Mouse (Mus musculus) CH12.LX (cell line): ENCODE results near the gene Ccr1l1. TPM values are rescaled to one million over a fixed set of nuclear protein-coding genes. Genes with fewer than 3 reads are reported as not detected.

ENCODE experiments used
- DNase-seq: peaks from one replicate; pipeline ENCODE4 v3.0.0-alpha.2; 2013; ENCODE audit errors: extremely low read depth
- H3K27ac ChIP-seq: 2 replicates; pipeline ENCODE4 v1.5.1; 2012; ENCODE audit warnings: low read depth, mild to moderate bottlenecking, control low read depth, moderate library complexity; ENCODE audit not compliant: insufficient read depth
- H3K27me3 ChIP-seq: replicated peaks from 2 replicates; pipeline ENCODE3; 2012; ENCODE audit warnings: inconsistent platforms
- H3K36me3 ChIP-seq, 2 experiments: replicated peaks in 1 of 2; 2 replicates each; pipeline versions ENCODE3 to v1.6.1; 2012; ENCODE audit warnings: inconsistent platforms in 1 of 2, low read length in 1 of 2, mild to moderate bottlenecking in 1 of 2, mixed read lengths in 1 of 2, moderate library complexity in 1 of 2; ENCODE audit not compliant: control insufficient read depth in 1 of 2, insufficient read depth in 1 of 2
- H3K4me1 ChIP-seq, 2 experiments: 2 replicates each; pipeline ENCODE4 v1.6.1; 2012; ENCODE audit warnings: inconsistent platforms in 1 of 2, moderate library complexity in 1 of 2; ENCODE audit not compliant: insufficient read depth in 2 of 2, control insufficient read depth in 1 of 2
- H3K4me2 ChIP-seq: 2 replicates; pipeline ENCODE4 v1.6.1; 2012; ENCODE audit warnings: low read depth, mild to moderate bottlenecking, control low read depth; ENCODE audit not compliant: poor library complexity, insufficient read depth, severe bottlenecking
- H3K4me3 ChIP-seq, 3 experiments: fragments of 150-350 bp in 1 of 3; sonication (generic) in 1 of 3; replicated peaks in 1 of 3; 2 replicates each; pipeline versions ENCODE3 to v1.5.1; 2011 to 2012; ENCODE audit warnings: low read depth in 2 of 3, low read length in 2 of 3, mild to moderate bottlenecking in 2 of 3, moderate library complexity in 2 of 3, control low read depth in 1 of 3, improper control_type of control experiment in 1 of 3, inconsistent platforms in 1 of 3, mixed read lengths in 1 of 3; ENCODE audit not compliant: poor library complexity in 1 of 3
- H3K79me2 ChIP-seq: replicated peaks from 2 replicates; pipeline ENCODE4 v1.6.1; 2012; ENCODE audit warnings: mild to moderate bottlenecking, moderate library complexity; ENCODE audit not compliant: control insufficient read depth, poor library complexity, insufficient read depth, severe bottlenecking; ENCODE audit errors: extremely low read depth
- H3K9ac ChIP-seq: 2 replicates; pipeline ENCODE4 v1.6.1; 2012; ENCODE audit warnings: low read depth, mild to moderate bottlenecking, control low read depth, moderate library complexity; ENCODE audit not compliant: insufficient read depth
- H3K9me3 ChIP-seq: replicated peaks from 2 replicates; pipeline ENCODE3; 2012; ENCODE audit warnings: low read length, inconsistent platforms, mixed read lengths
- CTCF ChIP-seq, 2 experiments: IDR thresholded peaks in 1 of 2; conservative IDR thresholded peaks in 1 of 2; 2 replicates each; pipeline ENCODE4 v1.5.1; 2011 to 2012; ENCODE audit warnings: low read depth in 2 of 2, low read length in 2 of 2, improper control_type of control experiment in 1 of 2, inconsistent platforms in 1 of 2, mild to moderate bottlenecking in 1 of 2, moderate library complexity in 1 of 2
- E2F4 ChIP-seq: IDR thresholded peaks from 2 replicates; pipeline ENCODE4 v1.6.1; 2011; ENCODE audit warnings: low read depth, low read length, improper control_type of control experiment; ENCODE audit not compliant: insufficient replicate concordance
- EP300 ChIP-seq: IDR thresholded peaks from 2 replicates; pipeline ENCODE4 v1.6.1; 2011; ENCODE audit warnings: low read length, improper control_type of control experiment
- ETS1 ChIP-seq: conservative IDR thresholded peaks from 2 replicates; pipeline ENCODE4 v1.6.1; 2012; ENCODE audit warnings: low read depth, mild to moderate bottlenecking, inconsistent platforms, low read length, improper control_type of control experiment, moderate library complexity
- GABPA ChIP-seq: IDR thresholded peaks from 2 replicates; pipeline ENCODE4 v1.6.1; 2012; ENCODE audit warnings: low read depth, low read length, improper control_type of control experiment, inconsistent platforms; ENCODE audit not compliant: insufficient replicate concordance
- HCFC1 ChIP-seq: IDR thresholded peaks from 2 replicates; pipeline ENCODE4 v1.6.1; 2012; ENCODE audit warnings: low read depth, mild to moderate bottlenecking, inconsistent platforms, low read length, improper control_type of control experiment
- IRF4 ChIP-seq: IDR thresholded peaks from 2 replicates; pipeline ENCODE4 v1.6.1; 2014; ENCODE audit warnings: low read depth, mild to moderate bottlenecking, inconsistent platforms, low read length, improper control_type of control experiment
- JUN ChIP-seq: IDR thresholded peaks from 2 replicates; pipeline ENCODE4 v1.6.1; 2011; ENCODE audit warnings: low read depth, mild to moderate bottlenecking, low read length, improper control_type of control experiment, moderate library complexity; ENCODE audit not compliant: insufficient read depth
- KAT2A ChIP-seq: IDR thresholded peaks from 2 replicates; pipeline ENCODE4 v1.6.1; 2012; ENCODE audit warnings: low read length, improper control_type of control experiment, inconsistent platforms; ENCODE audit not compliant: insufficient replicate concordance
- MAFK ChIP-seq: IDR thresholded peaks from 2 replicates; pipeline ENCODE4 v1.6.1; 2011; ENCODE audit warnings: low read length, improper control_type of control experiment; ENCODE audit not compliant: insufficient replicate concordance
- MAX ChIP-seq: IDR thresholded peaks from 2 replicates; pipeline ENCODE4 v1.6.1; 2011; ENCODE audit warnings: low read length, improper control_type of control experiment
- MEF2A ChIP-seq: IDR thresholded peaks from 2 replicates; pipeline ENCODE4 v1.6.1; 2014; ENCODE audit warnings: low read depth, mild to moderate bottlenecking, inconsistent platforms, low read length, improper control_type of control experiment, borderline replicate concordance
- MXI1 ChIP-seq: IDR thresholded peaks from 2 replicates; pipeline ENCODE4 v1.6.1; 2011; ENCODE audit warnings: mild to moderate bottlenecking, low read depth, low read length, improper control_type of control experiment
- MYC ChIP-seq: IDR thresholded peaks from 2 replicates; pipeline ENCODE4 v1.6.1; 2011; ENCODE audit warnings: low read depth, mild to moderate bottlenecking, improper control_type of control experiment, low read length
- NELFE ChIP-seq: IDR thresholded peaks from 2 replicates; pipeline ENCODE4 v1.6.1; 2011; ENCODE audit warnings: low read depth, low read length, improper control_type of control experiment
- NRF1 ChIP-seq: IDR thresholded peaks from 2 replicates; pipeline ENCODE4 v1.6.1; 2014; ENCODE audit warnings: low read depth, mild to moderate bottlenecking, inconsistent platforms, low read length, improper control_type of control experiment, moderate library complexity
- PAX5 ChIP-seq: IDR thresholded peaks from 2 replicates; pipeline ENCODE4 v1.6.1; 2012; ENCODE audit warnings: low read length, inconsistent platforms, mixed read lengths
- POLR2AphosphoS2 ChIP-seq: IDR thresholded peaks from 2 replicates; pipeline ENCODE4 v1.6.1; 2011; ENCODE audit warnings: low read depth, low read length, improper control_type of control experiment
- SMC3 ChIP-seq: IDR thresholded peaks from 2 replicates; pipeline ENCODE4 v1.6.1; 2011; ENCODE audit warnings: low read depth, low read length, improper control_type of control experiment
- TBP ChIP-seq: conservative IDR thresholded peaks from 2 replicates; pipeline ENCODE4 v1.6.1; 2011; ENCODE audit warnings: low read depth, low read length, improper control_type of control experiment
- TCF12 ChIP-seq: IDR thresholded peaks from 2 replicates; pipeline ENCODE4 v1.6.1; 2014; ENCODE audit warnings: low read depth, mild to moderate bottlenecking, inconsistent platforms, low read length, improper control_type of control experiment
- ZC3H11A ChIP-seq: IDR thresholded peaks from 2 replicates; pipeline ENCODE4 v1.6.1; 2012; ENCODE audit warnings: low read depth, mild to moderate bottlenecking, inconsistent platforms, low read length, improper control_type of control experiment
- ZKSCAN1 ChIP-seq: IDR thresholded peaks from 2 replicates; pipeline ENCODE4 v1.6.1; 2012; ENCODE audit warnings: low read depth, inconsistent platforms, low read length, improper control_type of control experiment, borderline replicate concordance
- ZNF384 ChIP-seq: IDR thresholded peaks from 2 replicates; pipeline ENCODE4 v1.6.1; 2012; ENCODE audit warnings: low read depth, low read length, improper control_type of control experiment, inconsistent platforms
- dilution Hi-C: fragments of 300-500 bp; cut with MboI; formaldehyde crosslinking; loops from 2 replicates; pipeline ENCODE4 v1.14.3; 2020; ENCODE audit warnings: low sequenced_read_pairs; ENCODE audit not compliant: extremely low pct_unique_long_range_greater_than_20kb, extremely low pct_ligation_motif_present
- in situ Hi-C: fragments of 300-500 bp; cut with MboI; formaldehyde crosslinking; loops from 3 replicates; pipeline ENCODE4 v1.14.3; 2019; ENCODE audit warnings: low sequenced_read_pairs, low pct_ligation_motif_present, low pct_unique_long_range_greater_than_20kb, mixed read lengths
- polyA plus RNA-seq: library from polyadenylated mRNA; unstranded; fragments of >175 nt; gene quantifications from 2 replicates; pipeline ENCODE4 v1.2.1, GENCODE M21; 2012; ENCODE audit warnings: low read depth; ENCODE audit not compliant: insufficient read length
- total RNA-seq, 2 experiments: library from RNA; depleted of rRNA; stranded (reverse); fragments of 300-350 nt in 1 of 2; fragments of >200 nt in 1 of 2; gene quantifications; 2 replicates each; pipeline ENCODE4 v1.2.3; 2012 to 2014

Ccr1l1 gene
- 0.08 and 0.25 TPM in 2 replicates for total RNA-seq (2012; rRNA removed)
- not detected in 2 replicates for total RNA-seq (2014; rRNA removed)
- polyA plus RNA-seq: not detected in 2 replicates

- Histone ChIP-seq H3K9me3 (no peaks in the 10 kb centered on the region), H3K9ac (no peak within 1 kb of the TSS), H3K36me3 (no peaks in the 10 kb centered on the region), H3K4me2 (no peak within 1 kb of the TSS), H3K79me2 (no peaks in the 10 kb centered on the region), H3K4me3 (no peak within 1 kb of the TSS), H3K4me1 (peaks cover 18 to 50% of the 10 kb centered on the region in 2 experiments), H3K27ac (no peak within 1 kb of the TSS), H3K27me3 (no peaks in the 10 kb centered on the region)
- no peak for DNase-seq
- TF ChIP-seq CTCF (conservative IDR thresholded peaks at IDR 0.05 in 1 of 2, IDR thresholded peaks at IDR 0.05 in 1 of 2; ENCODE audit: low read depth in 2 of 2, low read length in 2 of 2) (no peak), ETS1 (no peak), JUN (no peak), IRF4 (no peak), MAFK (no peak), MYC (no peak), PAX5 (no peak), ZC3H11A (no peak), EP300 (no peak), NRF1 (no peak), MEF2A (no peak), NELFE (no peak), MXI1 (no peak), GABPA (no peak), POLR2AphosphoS2 (no peak), ZKSCAN1 (no peak)
- dilution Hi-C loops: no loop called here
- in situ Hi-C loops: no loop called here
Measured at GRCm38 (mm10) chr9:123978308-123978707, at the start of gene Ccr1l1. Gene Ccr1l1 (minus strand): TSS chr9:123978408.

- Histone ChIP-seq H3K4me2 (no peak within 1 kb of the TSS), H3K36me3 (no peaks in the 10 kb centered on the region), H3K4me3 (no peak within 1 kb of the TSS), H3K9ac (no peak within 1 kb of the TSS), H3K27ac (no peak within 1 kb of the TSS), H3K27me3 (no peaks in the 10 kb centered on the region)
- dilution Hi-C loops: no loop called here
- DNase-seq: no peak
- TF ChIP-seq GABPA (no peak), PAX5 (no peak), TCF12 (no peak), HCFC1 (no peak), TBP (no peak), CTCF (conservative IDR thresholded peaks at IDR 0.05 in 1 of 2, IDR thresholded peaks at IDR 0.05 in 1 of 2; ENCODE audit: low read depth in 2 of 2, low read length in 2 of 2) (no peak), E2F4 (no peak), KAT2A (no peak), IRF4 (no peak), SMC3 (no peak), MAX (no peak), ETS1 (no peak), ZNF384 (no peak)
- TF ChIP-seq, all 38 proteins: peak for 0
- Histone ChIP-seq H3K79me2 (no peaks in the 10 kb centered on the region), H3K4me1 (no peaks in the 10 kb centered on the region), H3K9me3 (no peaks in the 10 kb centered on the region)
- in situ Hi-C loops: no loop called here
Measured at GRCm38 (mm10) chr9:124021672-124022071, 43.5 kb upstream of the Ccr1l1 start, which contains the start of gene Ccr3. Gene Ccr3 (plus strand): TSS chr9:124021972.
